Mouse (Mus musculus) heart, adult 8-10 months (tissue): ENCODE measurements around the gene Npm3. TPM values are rescaled to one million over a fixed set of nuclear protein-coding genes. Genes with fewer than 3 reads are reported as not detected.
A peak's percentile ranks its signal among the peaks of the same experiment; 100 is the strongest.

ENCODE experiments used
- DNase-seq: peaks from one replicate; pipeline ENCODE4 v3.0.0; 2022; ENCODE audit warnings: low spot score
- total RNA-seq, 4 experiments: library from RNA; stranded (reverse); gene quantifications; 2 replicates each; pipeline ENCODE4 v1.2.4; 2022

Npm3 gene
- total RNA-seq: 10 to 100 TPM; 11.5 to 16.0 (median 13.9) TPM

DNA sequence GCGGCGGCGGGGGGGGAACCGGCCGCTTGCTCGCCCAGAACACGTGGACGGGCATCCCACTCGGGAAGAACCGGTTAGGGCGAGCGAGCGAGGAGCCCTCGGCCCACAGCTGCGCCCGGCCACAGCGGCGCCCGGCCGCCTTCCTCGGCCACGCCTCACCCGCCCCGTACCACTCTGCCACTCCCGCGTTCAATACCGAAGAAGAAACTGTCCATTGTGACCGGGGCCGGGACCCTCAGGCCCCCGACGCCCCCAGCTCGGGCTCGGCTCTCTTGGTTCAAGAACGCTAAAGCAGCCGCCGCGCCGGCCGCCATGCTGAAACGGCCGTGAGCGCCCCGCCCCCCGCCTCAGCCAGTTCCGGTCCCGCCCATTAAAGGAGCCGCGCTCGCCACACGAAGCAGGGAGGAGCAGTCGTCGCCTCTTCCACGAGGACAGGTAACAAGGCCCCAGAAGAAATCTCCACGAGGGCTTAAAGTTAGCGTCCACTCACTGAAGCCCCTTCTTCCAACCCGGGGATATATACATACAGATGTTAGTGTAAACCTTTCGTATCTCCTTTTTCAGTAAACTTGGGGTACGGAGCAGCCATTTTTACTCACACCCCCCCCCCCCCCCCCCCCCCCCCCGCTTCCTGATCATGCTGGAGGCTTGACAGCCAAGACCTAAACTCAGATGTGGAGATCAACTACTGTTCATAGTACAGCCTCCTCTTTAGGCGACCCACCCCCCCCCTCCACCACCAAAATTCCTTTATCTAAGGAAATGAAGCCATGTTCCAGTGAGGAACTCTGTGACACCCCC lies at the start of gene Npm3:
TSS of gene Npm3 (minus strand) at position 349 of the 801 bp plus-strand sequence.
- peak; percentile 77 for DNase-seq

DNA sequence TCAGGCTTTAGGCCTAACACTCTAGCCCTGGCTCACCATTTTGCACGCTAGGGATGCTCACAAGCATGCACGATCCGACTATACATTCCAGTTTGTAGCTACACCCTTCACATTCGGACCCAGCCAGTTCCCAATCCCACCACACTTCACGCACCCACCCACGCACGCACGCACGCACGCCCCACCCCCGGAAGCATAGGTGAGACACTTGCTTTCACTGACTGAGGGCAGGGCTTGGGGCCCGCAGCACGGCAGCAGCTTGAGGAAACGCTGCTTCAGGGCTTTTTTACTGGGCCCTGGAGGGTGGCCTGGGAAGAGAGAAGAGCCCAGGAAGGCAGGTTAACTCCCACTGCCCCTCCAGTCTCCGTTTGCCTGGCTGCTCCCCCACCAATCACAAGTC lies 47.5 kb upstream of the Npm3 start:
- no peak for DNase-seq

DNA sequence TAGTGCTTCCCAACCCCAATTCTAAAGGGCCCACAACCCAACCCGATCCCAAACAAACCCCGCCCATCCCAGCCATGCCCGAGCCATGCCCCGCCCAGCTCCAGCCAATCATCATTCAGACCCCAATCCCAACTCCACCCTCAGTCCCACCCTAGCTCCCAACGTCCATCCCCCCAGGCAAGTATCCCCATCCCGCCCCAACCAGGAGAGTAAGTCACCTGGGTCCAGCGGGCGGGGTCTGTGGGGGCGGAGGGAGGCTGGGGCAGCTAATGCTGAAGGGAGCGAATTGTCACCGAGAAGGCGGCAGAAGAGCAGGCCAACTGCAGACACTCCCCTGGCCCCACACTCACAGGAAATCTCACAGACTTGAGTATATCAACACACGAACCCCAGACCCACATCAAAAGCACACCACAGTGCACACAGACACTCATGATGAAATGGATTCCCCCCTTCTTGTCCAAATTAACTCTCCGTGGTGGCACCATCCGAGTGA lies 46.7 kb upstream of the Npm3 start:
- DNase-seq: no peak

DNA sequence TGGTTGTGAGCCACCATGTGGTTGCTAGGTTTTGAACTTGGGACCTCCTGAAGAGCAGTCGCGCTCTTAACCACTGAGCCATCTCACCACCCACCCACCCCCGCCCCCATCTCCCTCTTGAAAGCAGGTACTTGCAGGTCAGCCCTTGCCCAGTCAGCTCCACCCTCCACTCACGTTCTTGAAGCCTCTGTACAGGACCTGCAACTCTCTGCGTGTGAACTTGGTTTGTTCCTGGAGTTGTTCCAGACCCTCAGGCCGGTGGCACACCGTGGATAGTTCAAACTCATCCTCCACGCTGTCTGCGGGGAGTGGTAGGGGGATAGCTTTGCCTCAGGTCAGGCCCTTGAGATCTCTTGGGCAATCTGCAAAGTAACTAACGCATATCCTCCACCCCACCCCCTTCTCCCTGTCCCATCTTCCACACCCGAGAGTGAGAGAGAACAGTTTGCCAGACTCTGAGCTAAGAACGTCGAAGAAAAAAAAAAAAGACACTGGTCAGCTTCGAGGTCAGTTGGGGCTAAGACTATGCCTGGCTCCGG lies 46.1 kb upstream of the Npm3 start:
- DNase-seq: no peak

DNA sequence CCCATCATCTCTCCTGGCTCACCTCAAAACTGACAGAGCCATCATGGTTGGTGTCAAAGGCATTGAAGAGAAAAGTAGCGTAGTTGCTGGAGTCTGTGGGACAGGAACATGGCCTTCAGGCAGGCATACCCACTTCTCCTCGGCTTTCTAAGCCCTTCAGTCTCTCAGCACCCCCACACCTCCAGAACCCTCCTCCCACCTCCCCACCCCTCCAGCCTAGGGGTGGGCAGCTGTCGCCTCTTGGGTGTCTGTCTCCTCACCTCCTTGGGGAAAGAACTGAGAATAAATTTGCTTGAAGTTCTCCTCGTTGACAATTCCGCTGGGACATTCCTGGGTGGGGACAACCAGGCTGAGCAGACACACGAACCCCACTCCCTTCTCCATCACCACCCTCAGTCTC lies 45.3 kb upstream of the Npm3 start:
- DNase-seq: no peak

DNA sequence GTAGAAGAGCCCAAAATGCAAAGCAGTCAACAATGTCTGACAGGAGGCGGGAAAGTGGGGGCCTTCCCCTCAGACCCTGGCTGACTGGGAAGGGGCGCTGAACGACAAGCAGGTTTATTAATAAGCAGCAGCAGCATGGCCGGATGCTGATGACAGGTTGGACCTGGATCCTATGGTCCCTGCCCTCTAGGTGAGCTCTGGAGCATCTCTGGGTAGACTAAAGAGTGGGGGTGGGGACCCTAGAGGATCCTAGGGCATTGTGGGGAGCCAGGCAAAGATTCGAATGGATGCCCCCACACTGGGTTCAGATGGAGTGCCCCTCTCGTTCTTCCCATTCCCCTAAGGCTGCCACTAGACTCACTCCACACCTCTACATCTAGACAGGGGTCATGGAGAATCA lies 43.0 kb upstream of the Npm3 start:
- no peak for DNase-seq

DNA sequence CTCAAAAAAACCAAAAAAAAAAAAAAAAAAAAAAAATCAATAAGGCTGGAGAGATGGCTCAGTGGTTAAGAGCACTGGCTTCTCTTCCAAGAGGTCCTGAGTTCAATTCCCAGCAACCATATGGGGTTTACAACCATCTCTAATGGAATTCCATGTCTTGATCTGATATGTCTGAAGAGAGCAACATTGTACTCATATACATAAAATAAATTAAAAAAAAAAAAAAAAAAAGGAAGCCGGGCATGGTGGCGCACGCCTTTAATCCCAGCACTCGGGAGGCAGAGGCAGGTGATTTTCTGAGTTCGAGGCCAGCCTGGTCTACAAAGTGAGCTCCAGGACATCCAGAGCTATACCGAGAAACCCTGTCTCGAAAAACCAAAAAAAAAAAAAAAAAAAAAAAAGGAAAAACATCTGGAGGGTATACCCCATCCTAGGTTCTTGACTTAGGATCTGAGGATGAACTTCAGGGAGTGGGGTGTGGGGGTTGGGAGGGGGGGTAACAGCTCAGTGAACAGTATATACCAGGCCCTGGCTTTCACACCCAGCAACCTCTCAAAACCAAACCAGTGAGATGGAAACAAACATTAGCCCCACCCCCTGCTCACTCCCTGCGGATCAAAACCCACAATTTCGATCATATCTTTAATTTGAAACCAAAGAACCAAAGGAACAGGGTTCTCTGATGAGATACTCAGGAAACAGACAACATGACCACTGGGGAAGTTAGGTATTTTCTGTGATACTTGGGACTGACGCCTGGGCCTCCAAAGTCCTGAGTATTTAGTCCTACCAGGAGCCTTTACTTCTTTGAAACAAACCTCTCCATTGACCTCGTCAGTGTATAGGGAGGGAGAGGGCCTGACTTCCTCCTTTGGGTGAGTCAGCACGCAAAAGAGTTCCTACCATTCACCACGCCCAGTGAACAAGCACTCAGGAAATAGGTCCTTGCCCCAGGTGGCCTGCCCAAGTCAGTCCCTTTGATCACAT lies 40.8 kb upstream of the Npm3 start:
- DNase-seq: no peak

DNA sequence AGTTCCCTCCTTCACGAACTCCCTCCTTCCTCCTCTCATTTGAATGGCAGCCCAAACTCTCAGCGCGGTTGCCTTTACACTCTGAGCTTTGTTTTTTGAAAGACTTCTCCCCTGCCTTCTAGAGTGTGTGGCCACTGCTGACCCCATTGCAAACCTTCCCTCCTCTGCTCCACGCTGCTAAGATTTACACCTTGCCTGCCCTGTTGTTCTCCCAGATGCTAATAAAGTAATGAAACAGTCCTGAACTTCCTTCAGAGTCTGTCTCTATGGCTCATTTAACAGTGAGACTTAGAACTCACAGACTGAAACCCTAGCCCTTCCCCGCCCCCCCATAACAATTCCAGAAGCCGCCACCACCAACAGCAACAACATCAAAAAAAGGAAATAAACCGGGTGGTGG lies 40.0 kb upstream of the Npm3 start:
- no peak for DNase-seq

DNA sequence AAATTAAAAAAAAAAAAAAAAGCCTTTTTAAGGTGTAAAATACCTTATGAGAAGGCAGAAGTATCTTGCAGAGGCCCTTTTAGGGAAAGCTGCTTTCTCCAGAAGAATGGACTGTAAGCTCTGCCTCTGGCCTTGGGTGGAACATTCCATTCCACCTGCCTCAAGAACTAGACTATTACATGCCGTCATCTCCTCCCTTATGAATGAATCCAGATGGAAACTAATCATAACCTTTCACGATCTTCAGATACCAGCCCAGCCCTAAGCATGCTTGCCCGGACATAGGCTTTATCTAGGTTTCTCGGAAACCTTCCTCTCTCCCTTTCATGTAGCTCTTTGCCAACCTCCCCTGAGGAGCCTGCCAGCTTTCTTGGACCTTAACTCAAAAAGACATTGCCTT lies 38.9 kb upstream of the Npm3 start:
- DNase-seq: no peak

DNA sequence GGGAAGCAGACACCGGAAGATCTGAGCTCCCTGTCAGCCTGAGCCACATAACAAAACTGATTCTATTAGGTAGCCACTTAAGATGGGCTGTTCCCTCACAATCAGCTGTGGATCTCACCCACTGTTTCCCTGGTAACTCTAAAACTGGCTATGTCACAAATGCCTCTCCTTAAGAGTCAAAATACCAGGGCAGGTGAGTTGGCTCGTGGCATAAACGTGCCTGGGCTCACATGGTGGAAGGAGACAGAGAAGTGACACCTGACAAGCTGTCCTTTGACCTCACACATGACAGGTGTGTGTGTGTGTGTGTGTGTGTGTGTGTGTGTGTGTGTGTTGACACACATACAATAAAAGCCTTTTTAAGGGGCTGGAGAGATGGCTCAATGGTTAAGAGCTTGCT lies 38.1 kb upstream of the Npm3 start:
- DNase-seq: no peak

DNA sequence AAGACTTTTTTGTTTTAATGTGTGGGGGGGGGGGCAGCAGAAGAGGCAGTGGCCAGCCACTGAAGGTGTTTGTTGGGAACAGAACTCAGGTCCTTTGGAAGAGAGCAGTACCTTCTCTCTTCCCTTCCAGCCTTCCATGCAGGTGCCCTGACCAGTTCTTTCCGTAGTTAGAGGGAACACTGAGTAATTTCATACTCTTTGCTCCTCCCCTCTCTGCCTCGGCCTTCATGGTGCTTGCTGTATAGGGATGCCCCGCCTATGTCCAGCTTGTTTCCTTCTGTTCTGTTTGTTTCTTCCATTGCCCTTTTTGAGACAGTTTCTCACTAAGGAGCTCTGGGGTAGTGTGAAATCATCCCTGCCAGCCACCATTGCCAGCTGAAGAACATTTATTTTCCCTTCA lies 36.1 kb upstream of the Npm3 start:
- DNase-seq: no peak

DNA sequence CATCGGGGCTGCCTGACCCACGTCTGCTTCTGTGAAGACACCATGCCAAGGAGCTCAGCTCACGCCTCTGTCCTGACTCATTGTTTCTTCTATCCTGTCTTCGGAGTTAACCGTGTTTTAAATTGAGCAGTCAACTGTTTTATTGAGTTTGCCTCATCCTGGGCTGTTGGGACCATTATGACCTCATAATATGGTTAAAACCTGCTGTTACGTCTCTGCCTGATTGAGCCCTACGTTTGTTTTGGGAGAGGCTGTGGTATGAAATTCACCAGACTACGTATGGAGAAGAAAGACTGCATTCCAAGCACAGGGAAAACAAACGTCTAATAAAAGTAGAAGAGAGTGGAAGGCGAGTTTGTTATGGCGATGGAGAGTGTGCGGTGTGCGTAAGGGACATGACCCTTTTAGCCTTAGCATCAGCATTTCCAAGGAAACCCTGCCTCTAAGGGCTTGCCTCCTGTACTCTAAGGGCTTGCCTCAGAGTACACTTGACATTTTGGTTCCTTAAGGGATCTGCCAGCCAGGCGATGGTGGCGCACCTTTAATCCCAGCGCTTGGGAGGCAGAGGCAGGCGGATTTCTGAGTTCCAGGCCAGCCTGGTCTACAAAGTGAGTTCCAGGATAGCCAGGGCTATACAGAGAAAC lies 34.7 kb upstream of the Npm3 start:
- DNase-seq: peak; percentile 15

DNA sequence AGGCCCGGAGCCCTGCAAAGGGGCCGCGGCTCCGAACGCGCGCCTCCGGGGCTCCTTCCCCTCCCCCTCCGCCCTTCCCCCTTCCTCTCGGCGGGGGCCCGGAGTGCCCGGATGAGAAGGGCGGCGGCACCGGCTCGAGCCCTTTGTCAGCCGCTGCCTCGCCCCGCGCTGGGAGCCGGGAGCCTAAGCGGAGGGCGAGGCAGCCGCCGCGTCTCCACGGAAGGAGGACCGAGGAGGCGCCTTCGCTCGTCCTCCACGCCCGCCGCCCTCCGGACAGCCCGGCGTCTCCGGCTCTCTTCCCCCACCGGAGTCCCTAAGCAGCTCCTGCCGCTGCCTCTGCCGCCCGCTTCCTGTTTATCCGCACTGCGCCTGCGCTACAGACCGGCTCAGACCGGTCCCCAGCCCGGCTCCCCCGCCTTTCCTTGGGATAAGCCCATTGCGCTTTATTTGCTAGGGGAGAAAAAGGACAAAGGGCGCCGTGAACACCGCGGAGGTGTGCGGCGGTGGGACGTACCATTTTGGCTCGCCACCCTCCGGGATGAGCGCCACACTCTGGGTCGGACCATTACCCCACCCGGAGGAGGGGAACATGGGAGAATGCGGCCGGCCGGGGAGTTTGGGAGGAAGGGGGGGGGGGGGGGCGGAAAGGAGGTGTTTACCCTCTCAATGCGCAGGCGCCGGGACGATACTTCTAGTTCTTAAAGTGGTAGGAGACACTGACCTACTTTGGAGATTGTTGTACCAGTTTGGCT lies 34.0 kb upstream of the Npm3 start, which contains the start of gene Mgea5:
TSS of gene Mgea5 (minus strand) at position 657 of the 752 bp plus-strand sequence.
- DNase-seq: peak; percentile 99

DNA sequence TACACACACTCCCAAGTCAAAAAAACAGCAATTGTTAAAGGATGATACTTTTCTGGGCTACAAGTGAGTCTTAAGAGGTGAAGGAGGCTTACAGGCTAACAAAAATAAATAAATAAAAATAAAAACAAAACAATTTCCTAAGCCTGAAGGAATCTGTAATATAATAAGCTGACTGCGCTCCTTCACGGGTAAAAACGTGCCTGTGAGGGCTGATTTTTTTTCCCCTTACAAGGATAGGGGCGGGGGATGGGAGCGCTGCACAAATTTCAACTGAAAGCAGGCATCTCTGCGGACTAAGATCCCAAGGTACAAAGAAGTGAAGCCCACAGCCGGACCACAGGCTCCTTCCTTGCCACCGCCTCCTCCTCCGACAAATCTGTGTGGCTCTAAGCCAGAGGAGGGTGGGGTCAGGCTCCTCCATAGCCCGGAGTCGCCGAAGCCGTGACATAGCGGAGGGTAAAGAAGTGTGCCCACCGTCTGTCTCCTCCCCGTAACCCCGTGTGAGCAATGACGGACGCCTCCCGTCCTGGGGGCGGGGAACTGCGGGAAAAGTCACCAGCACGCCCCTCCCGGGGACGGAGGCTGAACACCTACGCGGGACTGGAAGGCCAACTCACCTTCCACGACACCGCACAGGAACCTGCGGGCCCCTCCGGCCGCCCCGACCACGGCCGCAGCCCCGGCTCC lies 33.1 kb upstream of the Npm3 start:
- peak; percentile 63 for DNase-seq

DNA sequence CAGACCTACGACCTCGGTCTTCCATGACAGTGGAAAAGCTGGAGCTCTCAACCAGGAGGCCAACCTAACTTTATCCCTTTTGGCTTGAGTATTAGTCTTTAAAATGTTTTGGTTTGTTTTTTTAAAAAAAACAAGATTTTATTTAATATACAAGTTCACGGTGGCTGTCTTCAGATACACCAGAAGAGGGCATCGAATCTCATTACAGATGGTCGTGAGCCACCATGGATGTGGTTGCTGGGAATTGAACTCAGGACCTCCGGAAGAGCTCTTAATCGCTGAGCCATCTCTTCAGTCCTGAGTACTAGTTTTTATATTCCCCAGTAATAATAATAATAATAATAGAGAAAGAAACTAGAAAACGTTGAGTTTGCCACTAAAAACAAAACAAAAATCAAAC lies 32.3 kb upstream of the Npm3 start:
- DNase-seq: no peak

DNA sequence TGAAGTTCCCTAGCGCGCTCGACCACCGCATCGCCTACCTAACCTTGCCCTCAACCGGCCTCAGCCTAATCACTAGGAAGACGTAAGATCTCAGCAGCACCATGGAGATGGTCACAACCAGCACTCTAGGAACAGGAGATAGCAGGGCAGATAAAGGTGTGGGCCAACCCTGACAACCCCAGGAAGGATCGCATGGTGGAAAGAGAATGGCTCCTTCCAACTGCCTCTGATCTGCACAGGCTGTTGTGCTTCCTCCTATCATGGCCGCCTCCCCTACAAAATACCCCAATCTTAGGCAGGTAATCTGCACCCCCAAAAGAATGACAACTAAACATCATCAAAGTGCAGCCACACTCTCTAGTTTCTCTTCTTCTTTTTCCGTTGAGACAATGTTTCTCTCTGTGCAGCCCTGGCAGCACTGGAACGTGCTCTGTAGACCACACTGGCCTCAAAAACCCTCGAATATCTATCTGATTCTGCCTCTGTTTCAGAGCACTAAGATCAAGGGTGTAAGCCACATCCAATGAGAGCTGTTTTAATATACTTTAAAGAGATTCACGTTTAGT lies 31.0 kb upstream of the Npm3 start:
- no peak for DNase-seq

DNA sequence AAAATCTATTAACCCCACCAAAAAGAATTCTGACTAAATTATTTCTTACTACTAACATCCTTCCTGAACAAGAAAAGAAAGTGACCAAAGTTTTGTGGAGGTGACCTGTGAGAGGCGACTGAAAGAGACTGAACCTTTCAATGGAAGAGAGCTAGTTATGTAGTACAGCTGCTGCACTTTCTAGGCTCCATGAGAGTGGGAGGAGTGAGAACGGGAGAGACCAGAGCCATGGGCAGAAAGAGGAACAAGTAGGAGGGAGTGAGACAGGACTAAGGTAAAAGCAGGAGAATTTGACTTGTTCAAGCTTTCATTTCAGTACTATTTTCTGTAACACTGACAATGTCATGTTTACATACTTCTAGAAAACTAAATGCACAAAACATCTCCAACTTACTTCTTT lies 26.1 kb upstream of the Npm3 start:
- DNase-seq: no peak

DNA sequence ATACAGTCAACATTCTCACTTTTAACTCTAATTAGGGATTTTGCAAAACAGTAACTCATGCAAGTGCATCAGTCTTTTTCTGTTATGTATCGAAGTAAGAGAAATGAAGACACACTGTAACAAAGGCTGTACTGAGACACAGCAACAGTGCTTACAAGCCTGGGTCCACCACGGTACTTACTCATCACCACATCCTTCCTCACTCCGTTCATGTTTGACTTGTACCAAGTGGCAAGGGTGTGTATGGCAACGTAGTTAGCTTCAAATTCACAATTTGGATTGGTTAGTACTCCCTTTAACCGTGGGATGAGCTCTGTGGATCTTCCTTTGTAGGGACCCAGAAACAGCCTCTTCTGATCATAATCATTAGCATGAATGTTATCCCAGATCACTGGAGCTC lies 22.1 kb upstream of the Npm3 start:
- no peak for DNase-seq

DNA sequence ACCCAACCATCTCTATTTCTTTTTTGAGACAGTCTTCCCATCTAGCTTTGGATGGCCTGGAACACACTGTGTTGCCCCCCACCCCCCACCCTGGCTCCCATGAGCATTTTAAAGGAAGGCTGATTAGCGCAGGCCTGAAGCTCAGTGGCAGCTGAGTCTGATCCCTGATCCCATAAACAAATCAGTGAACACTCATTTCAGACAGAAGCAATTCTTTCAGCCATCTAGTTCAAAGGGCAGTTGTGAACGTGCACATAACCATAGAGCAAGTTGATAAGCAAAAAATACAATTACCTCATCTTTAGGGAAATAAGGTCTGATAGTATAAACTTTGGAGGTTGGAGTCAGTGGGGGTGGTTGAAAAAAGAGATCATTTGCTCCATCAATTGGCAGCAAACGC lies 11.4 kb upstream of the Npm3 start:
- no peak for DNase-seq

DNA sequence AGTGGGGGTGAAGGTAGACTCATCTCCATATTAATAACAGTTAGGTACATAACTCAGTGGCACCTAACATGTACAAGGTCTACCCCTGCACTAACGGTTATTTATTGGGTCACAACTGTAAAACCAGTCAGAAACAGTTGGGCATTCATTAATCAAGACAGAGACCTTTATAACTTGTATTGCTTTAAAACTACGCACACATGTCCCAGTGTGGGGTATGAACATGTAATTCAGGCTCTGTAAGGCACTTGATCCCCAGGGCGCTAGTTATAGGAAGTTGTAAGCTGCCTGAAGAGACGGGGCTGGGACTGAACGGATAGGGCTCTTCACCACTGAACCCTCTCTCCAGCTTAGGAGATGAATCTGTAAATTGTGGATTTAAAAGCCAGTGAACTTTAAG lies 9.3 kb upstream of the Npm3 start:
- DNase-seq: no peak
